Mouse (Mus musculus): ENCODE results near the gene Polr3gl.

DNA sequence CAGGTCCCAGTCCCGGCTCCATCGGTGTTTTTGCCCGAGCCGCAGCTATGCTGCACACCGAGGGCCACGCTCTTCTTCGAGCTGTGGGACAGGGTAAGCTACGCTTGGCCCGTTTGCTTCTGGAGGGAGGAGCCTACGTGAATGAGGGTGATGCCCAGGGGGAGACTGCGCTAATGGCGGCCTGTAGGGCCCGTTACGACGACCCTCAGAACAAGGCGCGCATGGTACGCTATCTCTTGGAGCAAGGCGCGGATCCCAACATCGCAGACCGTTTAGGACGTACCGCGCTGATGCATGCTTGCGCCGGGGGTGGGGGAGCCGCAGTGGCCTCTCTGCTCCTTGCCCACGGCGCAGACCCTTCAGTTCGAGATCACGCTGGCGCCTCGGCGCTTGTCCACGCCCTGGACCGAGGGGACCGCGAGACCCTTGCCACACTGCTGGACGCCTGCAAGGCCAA, 3.5 kb upstream of the Polr3gl start:
- TF ChIP-seq CTCF (IDR thresholded peaks at IDR 0.05; ENCODE audit: low read depth, low read length), result no peak
- no peak for TF ChIP-seq POLR2A (IDR thresholded peaks at IDR 0.05; ENCODE audit: borderline replicate concordance, low read depth, low read length)
